In the genomic region with DNA sequence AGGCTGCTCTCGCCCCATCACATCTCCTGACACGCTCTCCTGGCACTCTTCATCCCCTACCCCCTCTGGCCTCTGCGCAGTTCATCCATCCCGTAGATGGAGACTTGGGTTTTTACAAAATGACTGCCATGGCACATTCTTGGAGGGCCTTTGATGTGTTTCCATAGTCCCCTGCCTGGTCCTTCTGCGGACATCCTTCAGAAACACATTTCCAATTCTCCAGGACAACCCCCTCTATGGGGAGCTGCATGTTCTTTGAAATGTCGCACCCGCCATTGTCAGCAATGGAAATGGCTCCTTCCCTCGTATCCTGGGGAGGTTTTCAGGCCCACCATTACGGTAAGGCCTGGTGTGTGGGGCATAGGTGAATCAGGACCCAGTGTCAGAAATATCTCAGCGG, we compare ENCODE assay signal across 12 mouse cellular contexts.
DNase-seq lines count a peak whose midpoint lies in the region; ATAC-seq and TF ChIP-seq lines count a peak whose summit lies in the region.
"Had no signal": no experiment of that assay in that cellular context is flagged by ENCODE, and none has a peak within 500 bp of the region (broad histone marks: within the 10 kb centered on the region; RNA-seq: fewer than 3 reads in every experiment).

No protein-coding gene starts in this region.

- H3K9ac ChIP-seq in heart, embryonic 11.5 days (ENCODE audit: low read depth, low read length) = no peak overlapping the region
- H3K9ac ChIP-seq in lung, embryonic 14.5 days = no peak overlapping the region
- H3K9ac ChIP-seq in hindbrain, embryonic 16.5 days (ENCODE audit: low read depth, low read length) = no peak overlapping the region
- H3K9ac ChIP-seq: liver, embryonic 15.5 days had no signal

- H3K9me3 ChIP-seq in heart, embryonic 11.5 days (replicated peaks; ENCODE audit: control insufficient read depth, low read length) = no peaks in the 10 kb centered on the region
- H3K9me3 ChIP-seq in lung, embryonic 14.5 days (ENCODE audit: low read depth, low read length) = no peaks in the 10 kb centered on the region
- no peaks in the 10 kb centered on the region for H3K9me3 ChIP-seq in E14TG2a.4 (ENCODE audit: low read length)
- no peaks in the 10 kb centered on the region for H3K9me3 ChIP-seq in hindbrain, embryonic 16.5 days (ENCODE audit: control insufficient read depth, low read length)
- H3K9me3 ChIP-seq: liver, embryonic 15.5 days had no signal

- no peak for TF ChIP-seq CTCF in lung, embryonic 14.5 days (IDR thresholded peaks at IDR 0.05; ENCODE audit: low read depth)
- no peak for TF ChIP-seq CTCF in E14TG2a.4 (conservative IDR thresholded peaks at IDR 0.05; ENCODE audit: low read length)

- H3K27ac ChIP-seq in heart, embryonic 11.5 days (ENCODE audit: low read depth, low read length) = no peak overlapping the region
- H3K27ac ChIP-seq in lung, embryonic 14.5 days (ENCODE audit: low read depth) = peak overlapping the region; percentile 82
- peak overlapping the region; percentile 49 for H3K27ac ChIP-seq in hindbrain, embryonic 16.5 days (ENCODE audit: low read depth, low read length)
- H3K27ac ChIP-seq: kidney, postnatal 0 days; liver, embryonic 15.5 days had no signal

- H3K4me2 ChIP-seq in heart, embryonic 11.5 days = no peak overlapping the region
- no peak overlapping the region; the same call in 1 of the 2 replicates for H3K4me2 ChIP-seq in lung, embryonic 14.5 days
- no peak overlapping the region for H3K4me2 ChIP-seq in hindbrain, embryonic 16.5 days (ENCODE audit: low read length)
- H3K4me2 ChIP-seq: liver, embryonic 15.5 days had no signal

- no peaks in the 10 kb centered on the region for H3K27me3 ChIP-seq in heart, embryonic 11.5 days (ENCODE audit: control insufficient read depth, insufficient read depth, low read length)
- H3K27me3 ChIP-seq in lung, embryonic 14.5 days (ENCODE audit: insufficient read depth, low read length) = no peaks in the 10 kb centered on the region
- H3K27me3 ChIP-seq in E14TG2a.4 (ENCODE audit: insufficient read depth, low read length) = peaks cover 10% of the 10 kb centered on the region
- no peaks in the 10 kb centered on the region for H3K27me3 ChIP-seq in hindbrain, embryonic 16.5 days (replicated peaks; ENCODE audit: control insufficient read depth, insufficient read depth, low read length)
- H3K27me3 ChIP-seq: liver, embryonic 15.5 days had no signal

- H3K36me3 ChIP-seq in heart, embryonic 11.5 days (ENCODE audit: control insufficient read depth, insufficient read depth, low read length) = no peaks in the 10 kb centered on the region
- H3K36me3 ChIP-seq in lung, embryonic 14.5 days (ENCODE audit: insufficient read depth) = no peaks in the 10 kb centered on the region
- peaks cover 13% of the 10 kb centered on the region for H3K36me3 ChIP-seq in E14TG2a.4 (ENCODE audit: insufficient read depth, low read length)
- H3K36me3 ChIP-seq in hindbrain, embryonic 16.5 days (ENCODE audit: control insufficient read depth, insufficient read depth, low read length) = peaks cover 4% of the 10 kb centered on the region; the same call in 1 of the 2 replicates
- H3K36me3 ChIP-seq: liver, embryonic 15.5 days had no signal

- ATAC-seq in heart, embryonic 11.5 days (replicated peaks; ENCODE audit: insufficient number of reproducible peaks, low FRiP score, low TSS enrichment) = no peak
- ATAC-seq in lung, embryonic 14.5 days (ENCODE audit: insufficient read depth) = peak; percentile 16; the same call in 1 of the 2 replicates
- peak; percentile 58 for ATAC-seq in hindbrain, embryonic 16.5 days

- WGBS in heart, embryonic 11.5 days (ENCODE audit: insufficient replicate concordance) = 78% methylated on average over 10 of the region's 10 CpGs
- 57% methylated on average over 10 of the region's 10 CpGs for WGBS in lung, embryonic 14.5 days
- 61% methylated on average over 10 of the region's 10 CpGs for WGBS in hindbrain, embryonic 16.5 days

- peak; percentile 79 for DNase-seq in heart, adult 11 months
- DNase-seq in lung, embryonic 14.5 days = peak; percentile 51
- DNase-seq in lung, postnatal 10 days = no peak
- no peak for DNase-seq in embryo, embryonic 10.5 days (ENCODE audit: low spot score)
- DNase-seq in right cerebral cortex, postnatal 14 days = no peak
- DNase-seq: cerebellum, adult 8-10 months; layer of hippocampus, adult 9-11 months had no signal

- no peak overlapping the region for H3K4me3 ChIP-seq in heart, embryonic 11.5 days (ENCODE audit: low read depth, low read length)
- no peak overlapping the region for H3K4me3 ChIP-seq in lung, embryonic 14.5 days (ENCODE audit: low read depth, low read length)
- peak overlapping the region; percentile 64; the same call in 1 of the 2 replicates for H3K4me3 ChIP-seq in E14TG2a.4 (replicated peaks; ENCODE audit: low read length)
- H3K4me3 ChIP-seq in hindbrain, embryonic 16.5 days (ENCODE audit: low read length) = no peak overlapping the region
- H3K4me3 ChIP-seq: liver, embryonic 15.5 days had no signal

- H3K4me1 ChIP-seq in heart, embryonic 11.5 days (ENCODE audit: control insufficient read depth, insufficient read depth, low read length) = no peaks in the 10 kb centered on the region; the same call in 1 of the 2 replicates
- 0 out of 2 replicates have a peak, but pooled peaks cover 3% of the 10 kb centered on the region for H3K4me1 ChIP-seq in lung, embryonic 14.5 days (ENCODE audit: insufficient read depth)
- peaks cover 31% of the 10 kb centered on the region for H3K4me1 ChIP-seq in E14TG2a.4 (replicated peaks; ENCODE audit: low read depth, low read length)
- peaks cover 9% of the 10 kb centered on the region for H3K4me1 ChIP-seq in hindbrain, embryonic 16.5 days (ENCODE audit: control insufficient read depth, insufficient read depth, low read depth, low read length)
- H3K4me1 ChIP-seq: liver, embryonic 15.5 days had no signal

Comparison
In these comparisons a context has a peak if more than half of its experiments do, and no peak if none do; other contexts are left out.
1. DNase-seq: peak in heart, adult 11 months (single experiment) and lung, embryonic 14.5 days (single experiment); none in lung, postnatal 10 days (single experiment), embryo, embryonic 10.5 days (single experiment) and right cerebral cortex, postnatal 14 days (single experiment).